Mouse (Mus musculus): ENCODE results near the gene Olfr1288. TPM values are rescaled to one million over a fixed set of nuclear protein-coding genes. Genes with fewer than 3 reads are reported as not detected.

Olfr1288 gene
- not detected in 2 replicates for polyA plus RNA-seq (2015; fragmentation: Nextera tagmentation; extraction: Ambion mirVana)

DNA sequence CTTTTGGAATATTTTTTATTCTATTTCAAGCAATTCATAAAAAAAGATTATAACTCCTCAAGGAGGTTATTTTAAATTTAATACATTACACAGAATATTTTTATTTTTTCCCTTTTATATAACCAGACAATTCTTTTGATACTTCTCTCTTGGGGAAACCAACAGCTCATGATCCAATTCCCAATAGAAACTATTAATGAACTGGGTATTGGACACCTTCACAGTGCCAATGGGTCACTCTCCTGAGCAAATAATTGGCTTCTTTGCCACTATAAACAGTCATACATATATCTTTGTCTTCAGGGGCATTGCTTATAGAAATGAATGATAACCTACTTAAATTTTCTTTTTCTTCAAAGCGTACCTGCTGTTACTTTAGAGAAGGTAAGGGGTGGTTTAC is at the start of gene Olfr1288:
TSS of gene Olfr1288 (plus strand) at position 301 of the 400 bp plus-strand sequence.
- TF ChIP-seq EP300 (optimal IDR thresholded peaks at IDR 0.05) (no peak), CTCF (IDR thresholded peaks at IDR 0.05; ENCODE audit: low read depth) (no peak)
- Histone ChIP-seq H3K36me3 (ENCODE audit: control insufficient read depth, insufficient read depth, low read length) (no peaks in the 10 kb centered on the region), H3K4me3 (ENCODE audit: low read depth, low read length) (no peak within 1 kb of the TSS), H3K4me1 (replicated peaks; ENCODE audit: control insufficient read depth, insufficient read depth) (no peaks in the 10 kb centered on the region), H3K9ac (ENCODE audit: low read length) (no peak within 1 kb of the TSS), H3K27ac (replicated peaks) (no peak within 1 kb of the TSS), H3K9me3 (ENCODE audit: control insufficient read depth, low read length) (no peaks in the 10 kb centered on the region), H3K27me3 (ENCODE audit: control insufficient read depth, insufficient read depth, low read length) (no peaks in the 10 kb centered on the region), H3K4me2 (replicated peaks; ENCODE audit: low read depth) (no peak within 1 kb of the TSS)
- WGBS = 88% methylated on average over 1 of the region's 1 CpGs
- no peak for DNase-seq (ENCODE audit: low spot score)
- ATAC-seq (ENCODE audit: low FRiP score, low TSS enrichment) = no peak

DNA sequence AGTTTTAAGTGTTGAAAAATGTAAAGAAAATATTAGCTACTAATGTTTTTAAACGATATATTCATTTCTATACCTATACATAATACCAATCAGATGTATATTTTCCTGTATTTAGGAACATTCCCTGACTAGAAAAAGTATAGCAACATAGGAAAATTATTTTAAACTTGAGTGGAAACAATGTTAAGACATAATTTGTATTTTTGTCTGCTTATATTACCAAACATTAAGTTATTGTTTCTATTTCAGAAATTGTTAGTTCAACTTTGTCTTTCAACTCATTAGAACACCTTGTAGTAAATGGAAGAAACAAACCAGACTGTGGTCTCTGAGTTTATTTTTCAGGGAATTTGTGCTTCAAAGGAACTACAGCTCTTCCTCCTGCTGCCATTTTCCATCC is 25.1 kb upstream of the Olfr1288 start, which contains the start of gene Olfr1287:
TSS of gene Olfr1287 (plus strand) at position 301 of the 400 bp plus-strand sequence.
- no peak for ATAC-seq (ENCODE audit: low FRiP score, low TSS enrichment)
- Histone ChIP-seq H3K27ac (replicated peaks) (no peak within 1 kb of the TSS), H3K36me3 (ENCODE audit: control insufficient read depth, insufficient read depth, low read length) (no peaks in the 10 kb centered on the region), H3K9ac (ENCODE audit: low read length) (no peak within 1 kb of the TSS), H3K4me2 (replicated peaks; ENCODE audit: low read depth) (no peak within 1 kb of the TSS), H3K4me3 (ENCODE audit: low read depth, low read length) (no peak within 1 kb of the TSS), H3K9me3 (ENCODE audit: control insufficient read depth, low read length) (no peaks in the 10 kb centered on the region), H3K4me1 (replicated peaks; ENCODE audit: control insufficient read depth, insufficient read depth) (no peaks in the 10 kb centered on the region), H3K27me3 (ENCODE audit: control insufficient read depth, insufficient read depth, low read length) (no peaks in the 10 kb centered on the region)
- DNase-seq (ENCODE audit: low spot score) = no peak
- no peak for TF ChIP-seq CTCF (IDR thresholded peaks at IDR 0.05; ENCODE audit: low read depth)
- no peak for TF ChIP-seq EP300 (optimal IDR thresholded peaks at IDR 0.05)
- WGBS = 72% methylated on average over 1 of the region's 1 CpGs

DNA sequence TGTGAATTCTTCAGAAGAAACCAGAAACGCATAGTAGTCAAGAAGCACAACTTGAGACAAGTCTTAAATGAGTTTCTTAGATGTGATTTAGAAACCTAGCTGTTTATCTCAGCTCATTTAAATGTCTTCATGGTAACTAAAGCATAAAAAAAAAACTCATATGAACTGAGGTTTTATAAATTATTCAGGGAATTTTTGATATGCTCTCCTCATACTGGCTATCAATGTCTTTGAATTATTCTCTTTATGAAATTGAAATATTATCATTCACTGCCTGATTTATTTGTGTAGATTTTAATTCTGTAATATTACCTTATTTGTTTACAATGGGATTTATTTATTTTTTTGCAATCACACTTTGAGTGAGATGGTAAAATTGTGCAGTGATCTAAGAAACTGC is 6.6 kb downstream of the Olfr1288 start, which contains the start of gene Olfr1289:
TSS of gene Olfr1289 (plus strand) at position 301 of the 400 bp plus-strand sequence.
- no peak within 1 kb of the TSS for H3K9ac ChIP-seq (ENCODE audit: low read length)
- TF ChIP-seq EP300 (optimal IDR thresholded peaks at IDR 0.05) = no peak
- no peak for TF ChIP-seq CTCF (IDR thresholded peaks at IDR 0.05; ENCODE audit: low read depth)
- DNase-seq (ENCODE audit: low spot score) = no peak
- ATAC-seq (ENCODE audit: low FRiP score, low TSS enrichment) = no peak
- no peaks in the 10 kb centered on the region for H3K36me3 ChIP-seq (ENCODE audit: control insufficient read depth, insufficient read depth, low read length)
- H3K27ac ChIP-seq (replicated peaks) = no peak within 1 kb of the TSS
- no peaks in the 10 kb centered on the region for H3K9me3 ChIP-seq (ENCODE audit: control insufficient read depth, low read length)
- no peak within 1 kb of the TSS for H3K4me3 ChIP-seq (ENCODE audit: low read depth, low read length)
- H3K4me1 ChIP-seq (replicated peaks; ENCODE audit: control insufficient read depth, insufficient read depth) = no peaks in the 10 kb centered on the region
- H3K27me3 ChIP-seq (ENCODE audit: control insufficient read depth, insufficient read depth, low read length) = no peaks in the 10 kb centered on the region
- no peak within 1 kb of the TSS for H3K4me2 ChIP-seq (replicated peaks; ENCODE audit: low read depth)
- WGBS = 67% methylated on average over 1 of the region's 1 CpGs

DNA sequence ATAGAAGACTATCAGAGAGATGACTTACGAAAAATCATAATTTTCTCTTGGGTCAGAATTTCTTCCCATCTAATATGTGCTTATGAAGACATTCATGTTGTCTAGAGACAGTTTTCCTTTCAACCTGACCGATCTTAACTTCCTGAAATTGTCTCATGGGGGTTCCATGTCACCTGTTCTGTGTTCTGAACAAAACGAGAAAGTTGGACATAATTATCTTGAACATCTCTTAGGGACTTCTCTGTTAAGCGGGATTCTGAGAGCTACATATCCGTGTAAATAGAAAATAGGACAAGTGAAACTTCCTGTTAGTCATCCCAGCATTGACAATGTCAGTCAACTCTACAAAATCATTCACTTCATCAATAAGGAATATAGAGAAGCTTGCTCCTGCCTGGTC is 19.8 kb downstream of the Olfr1288 start, which contains the start of gene Olfr1290:
TSS of gene Olfr1290 (minus strand) at position 101 of the 400 bp plus-strand sequence.
- DNase-seq (ENCODE audit: low spot score) = no peak
- Histone ChIP-seq H3K4me1 (replicated peaks; ENCODE audit: control insufficient read depth, insufficient read depth) (no peaks in the 10 kb centered on the region), H3K9me3 (ENCODE audit: control insufficient read depth, low read length) (no peaks in the 10 kb centered on the region), H3K4me2 (replicated peaks; ENCODE audit: low read depth) (no peak within 1 kb of the TSS), H3K27ac (replicated peaks) (no peak within 1 kb of the TSS), H3K9ac (ENCODE audit: low read length) (no peak within 1 kb of the TSS), H3K27me3 (ENCODE audit: control insufficient read depth, insufficient read depth, low read length) (no peaks in the 10 kb centered on the region), H3K36me3 (ENCODE audit: control insufficient read depth, insufficient read depth, low read length) (no peaks in the 10 kb centered on the region), H3K4me3 (ENCODE audit: low read depth, low read length) (no peak within 1 kb of the TSS)
- 78% methylated on average over 5 of the region's 5 CpGs for WGBS
- ATAC-seq (ENCODE audit: low FRiP score, low TSS enrichment) = no peak
- TF ChIP-seq EP300 (optimal IDR thresholded peaks at IDR 0.05) = no peak
- TF ChIP-seq CTCF (IDR thresholded peaks at IDR 0.05; ENCODE audit: low read depth) = no peak

GRCm38 (mm10) chr2:111496880-111497279 is 23.0 kb downstream of the Olfr1288 start, which contains the start of gene Olfr1291-ps1:
TSS of gene Olfr1291-ps1 (plus strand) at chr2:111497180.
- ATAC-seq (ENCODE audit: low FRiP score, low TSS enrichment) (no peak), DNase-seq (ENCODE audit: low spot score) (no peak)
- H3K4me1 ChIP-seq (replicated peaks; ENCODE audit: control insufficient read depth, insufficient read depth) = no peaks in the 10 kb centered on the region
- no peak within 1 kb of the TSS for H3K4me2 ChIP-seq (replicated peaks; ENCODE audit: low read depth)
- H3K9ac ChIP-seq (ENCODE audit: low read length) = no peak within 1 kb of the TSS
- no peaks in the 10 kb centered on the region for H3K36me3 ChIP-seq (ENCODE audit: control insufficient read depth, insufficient read depth, low read length)
- no peaks in the 10 kb centered on the region for H3K27me3 ChIP-seq (ENCODE audit: control insufficient read depth, insufficient read depth, low read length)
- no peak within 1 kb of the TSS for H3K4me3 ChIP-seq (ENCODE audit: low read depth, low read length)
- no peaks in the 10 kb centered on the region for H3K9me3 ChIP-seq (ENCODE audit: control insufficient read depth, low read length)
- 89% methylated on average over 3 of the region's 3 CpGs for WGBS
- H3K27ac ChIP-seq (replicated peaks) = no peak within 1 kb of the TSS
- TF ChIP-seq CTCF (IDR thresholded peaks at IDR 0.05; ENCODE audit: low read depth) = no peak
- TF ChIP-seq EP300 (optimal IDR thresholded peaks at IDR 0.05) = no peak

DNA sequence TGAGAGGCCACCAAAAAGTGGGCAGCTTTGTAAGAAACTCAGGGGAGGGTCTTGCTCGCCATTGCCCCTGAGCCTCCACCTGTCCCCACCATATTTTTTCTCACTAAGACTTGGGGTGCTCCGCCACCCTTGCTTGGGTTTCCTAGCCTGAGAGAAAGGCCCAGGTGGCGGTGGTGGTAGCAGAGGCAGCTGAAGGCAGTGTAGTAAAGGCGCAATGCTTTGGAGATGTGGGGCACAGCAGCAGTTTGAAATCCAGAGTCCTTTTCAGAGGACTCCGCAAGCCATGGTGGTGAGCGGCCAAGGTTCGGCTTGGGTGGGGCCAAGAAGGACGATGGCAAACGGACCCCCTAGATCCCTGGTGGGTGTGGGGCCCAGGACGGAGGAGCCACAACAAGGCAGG is 43.5 kb downstream of the Olfr1288 start:
- no peaks in the 10 kb centered on the region for H3K36me3 ChIP-seq (ENCODE audit: control insufficient read depth, insufficient read depth, low read length)
- H3K9ac ChIP-seq (ENCODE audit: low read length) = no peak overlapping the region
- no peak overlapping the region for H3K27ac ChIP-seq (replicated peaks)
- no peaks in the 10 kb centered on the region for H3K27me3 ChIP-seq (ENCODE audit: control insufficient read depth, insufficient read depth, low read length)
- no peak overlapping the region for H3K4me3 ChIP-seq (ENCODE audit: low read depth, low read length)
- H3K4me2 ChIP-seq (replicated peaks; ENCODE audit: low read depth) = no peak overlapping the region
- no peak for TF ChIP-seq EP300 (optimal IDR thresholded peaks at IDR 0.05)
- TF ChIP-seq CTCF (IDR thresholded peaks at IDR 0.05; ENCODE audit: low read depth) = no peak
- 90% methylated on average over 10 of the region's 10 CpGs for WGBS
- no peak for ATAC-seq (ENCODE audit: low FRiP score, low TSS enrichment)
- no peaks in the 10 kb centered on the region for H3K9me3 ChIP-seq (ENCODE audit: control insufficient read depth, low read length)
- H3K4me1 ChIP-seq (replicated peaks; ENCODE audit: control insufficient read depth, insufficient read depth) = no peaks in the 10 kb centered on the region
- DNase-seq (ENCODE audit: low spot score) = no peak

All from stomach, postnatal 0 days (tissue).